Mouse (Mus musculus) brain, embryonic 14.5 days (tissue): Measurements from ENCODE around the gene Adssl1.

Experiments used
- CTCF ChIP-seq: fragments of 200-500 bp; IDR thresholded peaks from 2 replicates; pipeline ENCODE4 v1.5.1; 2012; ENCODE audit warnings: inconsistent platforms, mild to moderate bottlenecking, moderate library complexity, borderline replicate concordance; ENCODE audit not compliant: insufficient read depth, insufficient read length; ENCODE audit errors: extremely low read depth
- POLR2A ChIP-seq: fragments of 200-500 bp; IDR thresholded peaks from 2 replicates; pipeline ENCODE4 v1.6.1; 2012; ENCODE audit warnings: mild to moderate bottlenecking, inconsistent platforms, borderline replicate concordance; ENCODE audit not compliant: poor library complexity, insufficient read depth, insufficient read length, severe bottlenecking; ENCODE audit errors: extremely low read depth

- TF ChIP-seq POLR2A = no peak
- no peak for TF ChIP-seq CTCF
Measured at GRCm38 (mm10) chr12:112609031-112609430, 10.8 kb upstream of the Adssl1 start.
